Mouse (Mus musculus): ENCODE measurements around the gene Nos1.

Nos1 gene

GRCm38 (mm10) chr5:117997434-117997970 lies 216.7 kb downstream of the Nos1 start:
- DNase-seq (ENCODE audit: low read depth, low spot score), result no peak

DNA sequence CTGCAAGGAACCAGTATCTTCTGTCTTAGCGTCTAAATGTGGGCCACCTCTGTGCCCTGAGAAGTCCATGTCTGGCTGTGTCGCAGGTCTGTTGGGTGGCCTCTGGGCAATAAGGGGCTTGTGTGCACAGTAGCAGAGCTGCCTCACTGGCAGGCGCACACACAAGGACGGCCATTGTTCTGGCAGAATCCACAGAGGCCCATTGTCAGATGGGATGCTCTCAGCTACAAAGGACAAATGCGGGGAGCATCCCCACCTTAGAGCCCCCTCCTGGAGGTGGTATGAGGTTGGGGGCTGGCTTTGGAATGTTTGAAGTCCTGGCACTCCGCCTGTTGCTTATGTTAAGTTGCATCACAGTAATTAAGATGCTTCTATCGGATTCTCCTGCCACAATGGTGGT lies 218.2 kb downstream of the Nos1 start:
- DNase-seq (ENCODE audit: low read depth, low spot score), result no peak

DNA sequence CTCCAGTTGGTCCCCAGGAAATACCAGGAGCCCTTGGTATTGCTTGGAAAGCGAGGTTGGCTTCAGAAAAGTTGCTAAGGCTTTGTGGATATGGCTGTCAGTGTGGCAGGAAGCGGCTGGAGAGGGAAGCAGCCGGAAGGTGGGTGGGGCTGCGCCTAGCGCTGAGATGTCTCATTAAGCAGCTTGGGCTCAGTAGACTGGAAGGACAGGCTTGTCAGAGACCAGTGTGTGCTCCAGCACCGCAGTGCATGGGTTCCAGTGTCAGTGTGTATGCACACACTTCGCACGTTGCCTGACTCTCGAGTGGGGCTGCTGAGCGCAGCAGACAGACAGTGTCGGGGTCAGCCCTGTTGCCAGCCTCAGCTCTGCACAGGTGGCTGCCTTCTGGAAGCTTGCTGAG lies 218.8 kb downstream of the Nos1 start:
- peak; percentile 21 for DNase-seq (ENCODE audit: low read depth, low spot score)

DNA sequence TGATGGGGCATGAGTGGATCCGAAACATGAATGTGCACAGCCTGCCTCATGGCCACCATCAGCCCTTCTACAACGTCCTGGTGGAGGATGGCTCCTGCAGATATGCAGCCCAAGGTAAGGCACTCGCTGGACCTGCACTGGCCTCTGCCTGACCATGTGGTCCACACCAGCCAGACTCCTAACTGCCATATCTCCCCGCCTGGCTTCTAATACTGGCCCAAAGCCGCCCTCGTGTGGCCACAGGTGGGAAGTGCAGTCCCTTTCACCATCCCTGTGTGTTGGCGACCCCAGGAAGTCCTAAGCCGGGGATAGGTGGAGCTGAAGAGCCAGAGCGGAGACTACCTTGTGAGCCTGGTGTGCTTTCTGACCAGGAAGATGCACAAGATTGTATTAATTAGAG lies 221.2 kb downstream of the Nos1 start:
- DNase-seq (ENCODE audit: low read depth, low spot score), result peak; percentile 78

- peak; percentile 70 for DNase-seq (ENCODE audit: low read depth, low spot score)
Measured at GRCm38 (mm10) chr5:118004619-118005018, 223.8 kb downstream of the Nos1 start.

DNA sequence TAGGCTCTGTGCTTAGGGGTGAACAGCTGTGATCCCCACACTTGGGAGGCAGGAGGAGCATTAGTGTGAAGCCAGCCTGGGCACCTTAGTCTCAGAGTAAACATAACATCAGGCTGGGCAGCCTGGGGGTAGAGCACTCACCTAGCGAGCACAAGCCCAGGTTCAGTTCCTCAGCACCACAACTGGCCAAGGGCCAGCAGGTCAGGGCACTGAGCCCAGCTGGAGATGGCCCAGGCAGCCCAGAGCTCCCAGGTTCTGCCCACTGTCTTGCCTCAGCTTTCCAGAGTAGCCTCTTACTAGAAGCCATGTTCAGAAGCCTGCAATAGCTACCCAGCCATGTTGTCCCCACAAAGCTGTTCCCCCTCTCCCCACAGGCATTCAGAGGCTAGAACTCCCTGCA lies 224.9 kb downstream of the Nos1 start:
- no peak for DNase-seq (ENCODE audit: low read depth, low spot score)

- no peak for DNase-seq (ENCODE audit: low read depth, low spot score)
Measured at GRCm38 (mm10) chr5:118008344-118008743, 227.5 kb downstream of the Nos1 start.
